Mouse (Mus musculus) bone marrow, adult 2 months (tissue): ENCODE data around the gene Teddm2.

Source experiments
- CTCF ChIP-seq: fragments of 200-500 bp; IDR thresholded peaks from 2 replicates; pipeline ENCODE4 v1.5.1; 2011; ENCODE audit warnings: low read length, control low read depth; ENCODE audit not compliant: control insufficient read depth, insufficient read depth
- POLR2A ChIP-seq: fragments of 200-500 bp; IDR thresholded peaks from 2 replicates; pipeline ENCODE4 v1.6.1; 2011; ENCODE audit warnings: low read depth, mild to moderate bottlenecking, control low read depth, low read length, borderline replicate concordance; ENCODE audit not compliant: control insufficient read depth

- no peak for TF ChIP-seq CTCF
- TF ChIP-seq POLR2A, result no peak
These were observed 4.2 kb upstream of the Teddm2 start for GRCm38 (mm10) chr1:153904236-153904635.
